Mouse (Mus musculus) layer of hippocampus, adult 18-20 months (tissue): ENCODE results near the gene Tifa. TPM values are rescaled to one million over a fixed set of nuclear protein-coding genes. Genes with fewer than 3 reads are reported as not detected.

Experiments used
- DNase-seq, 2 experiments: peaks; one replicate each; pipeline ENCODE4 v3.0.0; 2022; ENCODE audit warnings: low spot score in 2 of 2
- total RNA-seq, 2 experiments: library from RNA; stranded (reverse); gene quantifications; 2 replicates each; pipeline ENCODE4 v1.2.3; 2021

Gene Tifa
- total RNA-seq, 2 experiments from 2014 or later, result 8.7 to 8.9 TPM

- DNase-seq, result no peak
These were observed 72.9 kb downstream of the Tifa start for GRCm38 (mm10) chr3:127862479-127862878.

- no peak for DNase-seq
These were observed 74.0 kb downstream of the Tifa start for GRCm38 (mm10) chr3:127863571-127863970.

- no peak for DNase-seq
These were observed 74.6 kb downstream of the Tifa start for GRCm38 (mm10) chr3:127864242-127864641.

- no peak for DNase-seq
These were observed 78.6 kb downstream of the Tifa start for GRCm38 (mm10) chr3:127868046-127868758.

GRCm38 (mm10) chr3:127868880-127869279 is 79.3 kb downstream of the Tifa start:
- DNase-seq, result no peak

- DNase-seq, result no peak
These were observed 82.0 kb downstream of the Tifa start for GRCm38 (mm10) chr3:127871575-127871974.

- no peak for DNase-seq
These were observed 84.8 kb downstream of the Tifa start for GRCm38 (mm10) chr3:127874254-127874883.

- no peak for DNase-seq
These were observed 85.5 kb downstream of the Tifa start for GRCm38 (mm10) chr3:127875059-127875458.

- DNase-seq, result no peak
These were observed 85.9 kb downstream of the Tifa start for GRCm38 (mm10) chr3:127875509-127875908.

GRCm38 (mm10) chr3:127879968-127880367 is 90.4 kb downstream of the Tifa start:
- no peak for DNase-seq

GRCm38 (mm10) chr3:127881684-127882083 is 92.1 kb downstream of the Tifa start:
- DNase-seq, result no peak

Other genes starting within 250 kb of the Tifa start
- 10 to 100 TPM; 17.6 to 18.5 TPM for gene Larp7, start 236.5 kb upstream of the Tifa start, total RNA-seq
- 1 to 10 TPM; 1.7 to 2.4 TPM for gene Zgrf1, start 236.3 kb upstream of the Tifa start, total RNA-seq
- gene Neurog2, start 156.7 kb upstream of the Tifa start, total RNA-seq, result 1 to 10 TPM in 1 of 2 experiments, under 1 TPM in 1; 0.71 to 1.5 TPM
- 1 to 10 TPM; 8.8 to 9.3 TPM for gene Alpk1, start 9.3 kb upstream of the Tifa start, total RNA-seq
- 10 to 100 TPM; 81.4 to 83.4 TPM for gene Ap1ar, start 47.7 kb downstream of the Tifa start, total RNA-seq
- gene Fam241a, start 106.5 kb downstream of the Tifa start, total RNA-seq, result 1 to 10 TPM; 1.9 to 3.0 TPM